Mouse (Mus musculus) heart, adult 2 months (tissue): ENCODE results near the gene Impg1.

Experiments used
- CTCF ChIP-seq: fragments of 200-600 bp; IDR thresholded peaks from 2 replicates; pipeline ENCODE4 v1.8.1; 2022; ENCODE audit warnings: antibody characterized with exemption, mild to moderate bottlenecking, moderate library complexity
- POLR2A ChIP-seq: fragments of 200-500 bp; IDR thresholded peaks from 2 replicates; pipeline ENCODE4 v1.6.1; 2011; ENCODE audit warnings: mild to moderate bottlenecking, low read depth, low read length, control low read depth; ENCODE audit not compliant: insufficient read depth

DNA sequence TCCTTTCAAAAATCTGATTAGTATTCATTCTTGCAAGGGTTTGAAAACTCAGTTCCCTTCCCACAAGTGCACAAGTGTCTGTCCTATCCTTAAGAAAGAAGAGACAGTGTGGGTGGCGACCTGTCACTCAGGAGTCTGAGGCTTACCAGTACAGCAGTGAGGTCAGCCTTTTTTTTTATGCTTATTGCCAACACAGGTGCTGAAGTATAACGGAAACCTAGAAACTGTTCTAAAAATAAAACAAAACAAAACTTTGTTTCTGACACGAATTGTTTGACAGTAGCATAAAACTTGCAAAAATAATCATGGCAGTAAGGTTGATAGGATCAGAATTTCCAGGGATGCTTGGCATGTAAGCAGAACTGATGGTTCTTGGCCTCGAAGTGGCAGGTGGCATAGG, 4.9 kb downstream of the Impg1 start:
- no peak for TF ChIP-seq POLR2A
- TF ChIP-seq CTCF: no peak
